In genomic region chr13:48314500-48314899, GRCm38 (mm10) we compare ENCODE assay signal across 14 mouse cellular contexts. TPM values are rescaled to one million over a fixed set of nuclear protein-coding genes. Genes with fewer than 3 reads are reported as not detected.
DNase-seq lines count a peak whose midpoint lies in the region; ATAC-seq lines count a peak whose summit lies in the region.
"Had no signal": no experiment of that assay in that cellular context is flagged by ENCODE, and none has a peak within 500 bp of the region (broad histone marks: within the 10 kb centered on the region; RNA-seq: fewer than 3 reads in every experiment).

No protein-coding gene starts in this region.

- no peak overlapping the region for H3K4me2 ChIP-seq in stomach, embryonic 16.5 days (ENCODE audit: low read depth, low read length)
- H3K4me2 ChIP-seq in midbrain, embryonic 14.5 days (ENCODE audit: low read length): no peak overlapping the region
- H3K4me2 ChIP-seq: embryonic facial prominence, embryonic 13.5 days; limb, embryonic 13.5 days had no signal

- WGBS in stomach, embryonic 16.5 days: 46% methylated on average over 7 of the region's 7 CpGs
- 83% methylated on average over 7 of the region's 7 CpGs for WGBS in midbrain, embryonic 14.5 days

- no peak overlapping the region for H3K9ac ChIP-seq in stomach, embryonic 16.5 days (ENCODE audit: low read length)
- no peak overlapping the region for H3K9ac ChIP-seq in midbrain, embryonic 14.5 days (replicated peaks; ENCODE audit: low read length)
- H3K9ac ChIP-seq: embryonic facial prominence, embryonic 13.5 days; limb, embryonic 13.5 days had no signal

- no peaks in the 10 kb centered on the region for H3K4me1 ChIP-seq in stomach, embryonic 16.5 days (ENCODE audit: control insufficient read depth, insufficient read depth, low read length)
- peaks cover 17% of the 10 kb centered on the region for H3K4me1 ChIP-seq in midbrain, embryonic 14.5 days (ENCODE audit: control insufficient read depth, insufficient read depth, low read length)

- H3K36me3 ChIP-seq in stomach, embryonic 16.5 days (ENCODE audit: control insufficient read depth, insufficient read depth, low read length): no peaks in the 10 kb centered on the region
- H3K36me3 ChIP-seq in midbrain, embryonic 14.5 days (ENCODE audit: control insufficient read depth, insufficient read depth, low read length): no peaks in the 10 kb centered on the region
- H3K36me3 ChIP-seq: embryonic facial prominence, embryonic 13.5 days; limb, embryonic 13.5 days had no signal

- peak; percentile 28 for DNase-seq in gastrocnemius, postnatal 14 days
- no peak for DNase-seq in gastrocnemius, postnatal 10 days
- peak; percentile 13 for DNase-seq in lung, postnatal 10 days
- no peak for DNase-seq in lung, postnatal 14 days
- peak; percentile 43 for DNase-seq in fibroblast of lung, adult 2 months (ENCODE audit: low read depth)
- DNase-seq in midbrain, embryonic 14.5 days: no peak
- no peak for DNase-seq in left cerebral cortex, postnatal 4 days
- DNase-seq: cerebellum, adult 11-12 months; thymus, postnatal 36 days had no signal

- intact Hi-C loops in gastrocnemius, postnatal 14 days (cut with DNase I; ENCODE audit: low total_unique reads): no loop called here
- intact Hi-C loops in left cerebral cortex, postnatal 4 days (cut with DNase I): no loop called here

- H3K4me3 ChIP-seq in stomach, embryonic 16.5 days (replicated peaks; ENCODE audit: low read length): no peak overlapping the region
- H3K4me3 ChIP-seq in midbrain, embryonic 14.5 days (replicated peaks; ENCODE audit: low read depth, low read length): no peak overlapping the region
- H3K4me3 ChIP-seq: embryonic facial prominence, embryonic 13.5 days; limb, embryonic 13.5 days had no signal

- no peak overlapping the region for H3K27ac ChIP-seq in stomach, embryonic 16.5 days (ENCODE audit: low read length)
- H3K27ac ChIP-seq in midbrain, embryonic 14.5 days (replicated peaks; ENCODE audit: low read depth, low read length): no peak overlapping the region
- H3K27ac ChIP-seq: embryonic facial prominence, embryonic 13.5 days; limb, embryonic 13.5 days; macrophage had no signal

- peak; percentile 66 for ATAC-seq in stomach, embryonic 16.5 days (ENCODE audit: insufficient read depth, low FRiP score)
- ATAC-seq in midbrain, embryonic 14.5 days (ENCODE audit: low FRiP score, low TSS enrichment): no peak

- no peaks in the 10 kb centered on the region for H3K27me3 ChIP-seq in stomach, embryonic 16.5 days (ENCODE audit: control insufficient read depth, insufficient read depth, low read length)
- H3K27me3 ChIP-seq in midbrain, embryonic 14.5 days (ENCODE audit: control insufficient read depth, insufficient read depth, low read length): no peaks in the 10 kb centered on the region
- H3K27me3 ChIP-seq: CH12.LX; embryonic facial prominence, embryonic 13.5 days; limb, embryonic 13.5 days had no signal

- no peaks in the 10 kb centered on the region for H3K9me3 ChIP-seq in stomach, embryonic 16.5 days (replicated peaks; ENCODE audit: control insufficient read depth, low read length)
- no peaks in the 10 kb centered on the region; the same call in 1 of the 2 replicates for H3K9me3 ChIP-seq in midbrain, embryonic 14.5 days (ENCODE audit: control insufficient read depth, low read length)
- H3K9me3 ChIP-seq: embryonic facial prominence, embryonic 13.5 days; limb, embryonic 13.5 days had no signal

RNA-seq across cellular contexts. Expression of gene Id4, which starts 53.5 kb away (rescaled TPM):
- 1 to 10 TPM; 1.3 to 2.7 TPM for total RNA-seq in gastrocnemius, postnatal 14 days (2021)
- 1 to 10 TPM; 2.7 to 3.5 TPM for total RNA-seq in gastrocnemius, postnatal 10 days (2021)
- 3.7 and 4.8 TPM in 2 replicates for polyA plus RNA-seq in stomach, embryonic 16.5 days (2015; fragmentation: Nextera tagmentation; extraction: Ambion mirVana)
- polyA plus RNA-seq in midbrain, embryonic 14.5 days (2014; fragmentation: Nextera tagmentation; extraction: Ambion mirVana): 149 and 156 TPM in 2 replicates
- total RNA-seq in left cerebral cortex, postnatal 4 days (2021): 10 to 100 TPM; 30.6 to 35.9 TPM
- total RNA-seq: CH12.LX had no signal
- polyA plus RNA-seq: macrophage had no signal

Comparison
In these comparisons a context has a peak if more than half of its experiments do, and no peak if none do; other contexts are left out.
1. DNase-seq: peak in gastrocnemius, postnatal 14 days (single experiment), lung, postnatal 10 days (single experiment) and fibroblast of lung, adult 2 months (single experiment); none in gastrocnemius, postnatal 10 days (single experiment), lung, postnatal 14 days (single experiment), midbrain, embryonic 14.5 days (single experiment) and left cerebral cortex, postnatal 4 days (single experiment).
2. RNA of gene Id4, which starts 53.5 kb away (total RNA-seq): 30.6 to 35.9 TPM in left cerebral cortex, postnatal 4 days; 2.7 to 3.5 TPM in gastrocnemius, postnatal 10 days and 1.3 to 2.7 TPM in gastrocnemius, postnatal 14 days; every median in the first group is over 4 times any median in the second.